Mouse (Mus musculus) neural tube, embryonic 10.5 days (tissue): ENCODE measurements around the gene Klf15.

Experiments
- DNase-seq: peaks from one replicate; pipeline ENCODE4 v3.0.0-alpha.2; 2017; ENCODE audit warnings: low spot score; ENCODE audit errors: extremely low spot score

Gene Klf15

GRCm38 (mm10) chr6:90462181-90462706, at the start of gene Klf15:
Gene Klf15 (plus strand): TSS chr6:90462576.
- peak; percentile 78 for DNase-seq

- DNase-seq: peak; percentile 79
These were observed 39.8 kb upstream of the Klf15 start for GRCm38 (mm10) chr6:90422565-90422964.

- DNase-seq: no peak
These were observed 37.0 kb upstream of the Klf15 start for GRCm38 (mm10) chr6:90425361-90425760.

DNA sequence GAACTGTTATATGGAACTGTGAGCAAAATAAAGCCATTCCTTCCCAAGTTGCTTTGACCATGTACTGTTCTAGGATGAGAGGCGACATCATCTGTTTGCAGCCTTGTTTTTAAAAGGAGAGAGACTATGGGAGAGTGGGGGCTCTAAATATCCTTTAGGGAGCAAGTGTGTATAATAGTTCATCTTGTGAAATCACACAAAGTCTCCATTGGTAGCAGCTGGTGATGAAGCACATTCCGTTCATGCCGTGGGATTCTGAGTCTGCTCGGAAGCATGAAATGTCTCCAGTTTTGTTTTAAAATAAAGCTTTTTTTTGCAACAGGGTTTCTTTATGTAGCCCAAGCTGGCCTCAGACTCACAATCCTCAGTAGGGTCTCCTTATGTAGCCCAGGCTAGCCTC, 36.4 kb upstream of the Klf15 start:
- no peak for DNase-seq

DNA sequence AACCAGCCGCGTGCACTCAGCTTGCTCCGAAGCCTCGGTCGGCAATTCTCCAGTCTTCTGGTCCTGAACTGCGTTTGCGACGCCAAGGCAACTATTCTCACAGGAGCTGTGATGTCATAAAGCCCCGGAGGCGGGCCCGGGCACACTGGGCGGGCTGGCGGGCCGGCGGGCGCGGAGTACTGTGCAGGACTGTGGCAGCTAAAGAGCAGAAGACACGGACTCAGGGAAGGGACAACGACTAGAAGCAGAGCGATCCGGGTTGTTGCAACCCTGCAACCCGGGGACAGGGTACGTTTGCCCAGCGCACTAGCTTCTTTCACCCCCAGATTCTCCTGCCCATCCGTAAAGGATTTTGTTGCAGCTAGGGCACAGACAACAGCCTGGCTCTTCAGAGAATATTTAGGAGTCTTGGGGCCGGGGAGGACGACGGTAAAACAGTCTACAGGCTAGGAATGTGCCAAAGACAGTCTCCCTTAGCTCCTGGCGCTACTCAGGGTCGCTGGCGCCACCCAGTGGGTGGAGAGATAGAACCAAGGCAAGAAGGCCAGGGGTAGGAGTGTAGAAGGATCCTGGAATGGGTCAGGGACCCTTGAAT, 33.9 kb upstream of the Klf15 start, which contains the start of gene Cfap100:
TSS of gene Cfap100 (minus strand) at position 418 of the 595 bp plus-strand sequence.
- peak; percentile 77 for DNase-seq

DNA sequence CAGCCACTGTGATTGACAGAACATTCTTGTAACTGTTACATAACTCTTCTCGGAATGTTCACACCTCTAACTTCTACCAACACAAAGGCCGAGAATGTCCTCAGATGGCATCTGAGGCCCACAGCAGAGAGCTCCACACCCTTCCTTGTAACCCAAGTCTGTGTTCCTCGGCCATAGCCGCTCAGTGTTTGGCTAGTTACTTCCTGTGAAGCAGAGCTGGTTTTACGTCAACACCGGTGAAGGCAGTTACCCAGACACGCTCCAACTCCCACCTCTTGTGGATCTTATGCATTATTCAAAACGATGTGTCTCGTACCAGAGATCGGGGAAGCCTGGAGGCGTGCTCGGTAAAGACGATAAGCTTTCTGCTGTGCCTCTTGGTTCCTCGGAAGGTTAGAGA, 32.5 kb upstream of the Klf15 start:
- no peak for DNase-seq

DNA sequence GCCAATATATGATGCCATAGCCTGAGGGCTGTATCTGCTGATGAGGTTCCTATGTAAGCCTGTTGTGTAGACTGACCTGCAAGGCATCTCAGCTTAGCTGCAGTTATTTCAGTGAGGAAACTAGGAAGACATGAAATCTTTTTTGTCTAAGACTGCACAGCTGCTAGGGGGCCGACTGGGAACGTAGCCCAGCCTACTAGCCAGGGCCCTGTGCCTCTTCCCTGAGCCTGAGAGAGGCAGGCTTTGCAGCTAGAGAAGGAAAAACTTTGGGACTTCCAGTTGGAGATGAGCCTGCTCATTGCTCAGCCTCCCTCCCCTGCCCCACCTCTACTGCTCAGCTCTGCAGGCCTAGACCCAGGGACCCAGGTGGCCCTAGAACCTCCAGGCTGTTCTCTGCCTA, 30.9 kb upstream of the Klf15 start:
- no peak for DNase-seq

DNA sequence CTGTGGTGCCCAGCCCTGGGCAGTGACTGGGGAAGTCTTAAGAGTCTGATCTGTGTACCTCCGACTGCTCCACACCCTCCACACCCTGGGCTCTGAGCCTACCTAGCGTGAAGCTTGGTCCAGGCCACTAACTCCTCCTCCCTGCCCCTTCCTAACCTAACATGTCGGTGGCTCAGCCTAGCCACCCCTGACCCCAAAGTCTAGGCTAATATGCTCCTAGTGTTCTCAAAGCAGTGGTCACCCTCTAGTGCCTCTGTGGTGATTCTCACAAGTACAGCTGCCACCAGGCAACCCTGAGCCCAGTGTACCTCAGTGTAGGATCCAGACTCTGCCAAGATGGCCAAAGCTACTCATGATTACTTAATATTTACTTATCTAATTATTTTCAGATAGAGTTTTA, 27.7 kb upstream of the Klf15 start:
- no peak for DNase-seq

GRCm38 (mm10) chr6:90435195-90435618, 27.2 kb upstream of the Klf15 start:
- DNase-seq: peak; percentile 64

- DNase-seq: no peak
These were observed 26.0 kb upstream of the Klf15 start for GRCm38 (mm10) chr6:90436192-90436907.

- no peak for DNase-seq
These were observed 25.3 kb upstream of the Klf15 start for GRCm38 (mm10) chr6:90437041-90437440.

- no peak for DNase-seq
These were observed 15.5 kb upstream of the Klf15 start for GRCm38 (mm10) chr6:90446883-90447282.

DNA sequence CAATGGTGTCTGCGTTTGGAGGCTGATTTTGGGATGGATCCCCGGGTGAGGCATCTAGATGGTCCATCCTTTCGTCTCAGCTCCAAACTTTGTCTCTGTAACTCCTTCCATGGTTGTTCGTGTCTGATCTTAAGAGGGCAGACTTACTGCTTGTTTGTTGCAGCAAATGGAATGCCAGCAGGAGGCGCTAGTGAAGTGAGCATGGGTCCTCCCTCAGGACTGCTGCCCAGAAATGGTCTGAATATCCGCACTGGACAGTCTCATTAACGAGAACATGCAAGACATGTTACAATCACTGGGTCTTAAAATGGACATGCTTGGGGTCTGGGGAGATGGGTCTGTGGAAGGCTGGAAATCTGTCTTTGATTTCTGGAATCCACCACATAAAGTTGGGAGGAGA, 12.2 kb upstream of the Klf15 start:
- peak; percentile 57 for DNase-seq

GRCm38 (mm10) chr6:90450697-90451096, 11.7 kb upstream of the Klf15 start:
- no peak for DNase-seq

DNA sequence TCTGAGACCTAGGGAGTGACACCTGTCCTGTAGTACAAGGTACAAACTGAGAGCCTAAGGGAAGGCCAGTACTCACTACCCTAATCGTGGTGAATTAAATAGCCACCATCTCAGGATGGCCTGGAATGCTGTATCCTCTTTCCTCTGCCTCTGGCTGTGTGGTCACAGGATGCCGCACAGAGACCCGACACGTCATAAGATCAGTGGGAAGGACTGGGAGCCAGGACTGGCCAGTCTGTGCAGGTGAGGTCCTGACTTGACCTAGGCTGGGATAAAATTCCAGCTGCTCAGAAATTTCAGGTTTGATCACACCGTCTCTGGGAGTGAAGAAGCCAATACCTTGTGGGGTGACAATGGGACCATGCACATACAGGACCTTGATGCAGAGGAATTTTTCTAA, 10.9 kb upstream of the Klf15 start:
- no peak for DNase-seq

DNA sequence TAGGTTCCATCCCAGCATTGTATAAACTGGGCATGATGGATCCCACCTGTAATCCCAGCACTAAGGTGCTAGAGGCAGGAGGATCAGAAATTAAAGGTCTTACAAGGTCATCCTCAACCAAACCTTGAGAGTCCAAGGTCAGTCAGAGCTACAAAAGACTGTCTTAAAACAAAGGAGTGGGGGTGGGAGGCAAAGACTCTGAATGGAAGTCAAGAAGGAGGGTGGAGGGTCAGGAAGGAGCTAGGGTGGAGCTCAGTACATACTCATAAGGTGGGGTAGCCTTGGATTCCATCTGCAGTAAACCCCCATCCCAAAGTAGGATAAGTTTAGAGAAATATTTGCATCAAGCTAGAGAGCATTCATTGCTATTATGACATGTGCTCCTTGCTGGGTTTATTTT, 9.8 kb upstream of the Klf15 start:
- DNase-seq: no peak

DNA sequence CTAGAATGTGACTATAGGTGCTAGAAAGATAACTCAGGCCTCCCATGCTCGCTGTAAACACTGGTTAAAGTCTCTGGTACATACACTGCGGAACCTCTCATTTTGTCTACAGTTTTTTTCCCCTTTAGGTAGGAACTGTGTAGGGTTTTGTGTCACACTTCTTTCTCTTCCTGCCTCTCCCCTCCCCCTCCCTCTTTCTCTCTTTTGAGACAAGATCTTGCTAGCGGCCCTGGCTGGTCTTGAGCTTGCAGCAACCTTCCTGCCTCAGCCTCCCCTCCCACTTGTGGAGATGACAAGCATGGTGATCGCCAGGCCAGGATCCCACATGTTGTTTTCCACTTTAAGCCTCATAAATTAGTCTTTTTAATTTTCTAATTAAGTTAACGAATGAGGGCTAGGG, 8.6 kb upstream of the Klf15 start:
- no peak for DNase-seq

DNA sequence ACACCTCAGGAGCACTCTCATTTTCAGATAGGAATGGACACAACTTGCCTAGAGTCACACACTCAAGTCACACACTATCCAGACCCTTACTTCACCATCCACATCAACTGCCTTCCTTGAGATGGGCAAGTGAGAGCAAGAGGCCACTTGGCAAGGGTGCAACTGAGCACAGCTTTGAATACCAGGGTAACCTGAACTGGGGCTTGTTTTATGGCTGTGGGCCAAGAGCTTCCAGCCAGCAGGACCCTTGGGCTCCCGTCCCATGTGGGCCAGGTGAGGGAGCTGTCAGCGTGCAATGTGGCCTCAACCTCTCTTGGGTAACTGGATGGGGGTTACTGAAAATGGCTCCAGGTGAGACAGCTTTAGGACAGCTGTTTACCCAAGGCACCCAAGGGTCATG, 5.0 kb upstream of the Klf15 start:
- DNase-seq: no peak

GRCm38 (mm10) chr6:90461181-90461580, 1.2 kb upstream of the Klf15 start:
- no peak for DNase-seq

GRCm38 (mm10) chr6:90461771-90462170, 605 bp upstream of the Klf15 start:
- DNase-seq: no peak

GRCm38 (mm10) chr6:90462841-90463227, 458 bp downstream of the Klf15 start:
- DNase-seq: peak; percentile 47

- peak; percentile 77 for DNase-seq
These were observed 969 bp downstream of the Klf15 start for GRCm38 (mm10) chr6:90463228-90463862.
